Mouse (Mus musculus) CH12.LX (cell line): ENCODE data around the gene Tmem274. TPM values are rescaled to one million over a fixed set of nuclear protein-coding genes. Genes with fewer than 3 reads are reported as not detected.

Experiments
- DNase-seq: peaks from one replicate; pipeline ENCODE4 v3.0.0-alpha.2; 2013; ENCODE audit errors: extremely low read depth
- H3K27ac ChIP-seq: 2 replicates; pipeline ENCODE4 v1.5.1; 2012; ENCODE audit warnings: low read depth, mild to moderate bottlenecking, control low read depth, moderate library complexity; ENCODE audit not compliant: insufficient read depth
- H3K27me3 ChIP-seq: replicated peaks from 2 replicates; pipeline ENCODE3; 2012; ENCODE audit warnings: inconsistent platforms
- H3K36me3 ChIP-seq, 2 experiments: replicated peaks in 1 of 2; 2 replicates each; pipeline versions ENCODE3 to v1.6.1; 2012; ENCODE audit warnings: inconsistent platforms in 1 of 2, low read length in 1 of 2, mild to moderate bottlenecking in 1 of 2, mixed read lengths in 1 of 2, moderate library complexity in 1 of 2; ENCODE audit not compliant: control insufficient read depth in 1 of 2, insufficient read depth in 1 of 2
- H3K4me1 ChIP-seq, 2 experiments: 2 replicates each; pipeline ENCODE4 v1.6.1; 2012; ENCODE audit warnings: inconsistent platforms in 1 of 2, moderate library complexity in 1 of 2; ENCODE audit not compliant: insufficient read depth in 2 of 2, control insufficient read depth in 1 of 2
- H3K4me2 ChIP-seq: 2 replicates; pipeline ENCODE4 v1.6.1; 2012; ENCODE audit warnings: low read depth, mild to moderate bottlenecking, control low read depth; ENCODE audit not compliant: poor library complexity, insufficient read depth, severe bottlenecking
- H3K4me3 ChIP-seq, 3 experiments: fragments of 150-350 bp in 1 of 3; sonication (generic) in 1 of 3; replicated peaks in 1 of 3; 2 replicates each; pipeline versions ENCODE3 to v1.5.1; 2011 to 2012; ENCODE audit warnings: low read depth in 2 of 3, low read length in 2 of 3, mild to moderate bottlenecking in 2 of 3, moderate library complexity in 2 of 3, control low read depth in 1 of 3, improper control_type of control experiment in 1 of 3, inconsistent platforms in 1 of 3, mixed read lengths in 1 of 3; ENCODE audit not compliant: poor library complexity in 1 of 3
- H3K79me2 ChIP-seq: replicated peaks from 2 replicates; pipeline ENCODE4 v1.6.1; 2012; ENCODE audit warnings: mild to moderate bottlenecking, moderate library complexity; ENCODE audit not compliant: control insufficient read depth, poor library complexity, insufficient read depth, severe bottlenecking; ENCODE audit errors: extremely low read depth
- H3K9ac ChIP-seq: 2 replicates; pipeline ENCODE4 v1.6.1; 2012; ENCODE audit warnings: low read depth, mild to moderate bottlenecking, control low read depth, moderate library complexity; ENCODE audit not compliant: insufficient read depth
- H3K9me3 ChIP-seq: replicated peaks from 2 replicates; pipeline ENCODE3; 2012; ENCODE audit warnings: low read length, inconsistent platforms, mixed read lengths
- CTCF ChIP-seq, 2 experiments: IDR thresholded peaks in 1 of 2; conservative IDR thresholded peaks in 1 of 2; 2 replicates each; pipeline ENCODE4 v1.5.1; 2011 to 2012; ENCODE audit warnings: low read depth in 2 of 2, low read length in 2 of 2, improper control_type of control experiment in 1 of 2, inconsistent platforms in 1 of 2, mild to moderate bottlenecking in 1 of 2, moderate library complexity in 1 of 2
- E2F4 ChIP-seq: IDR thresholded peaks from 2 replicates; pipeline ENCODE4 v1.6.1; 2011; ENCODE audit warnings: low read depth, low read length, improper control_type of control experiment; ENCODE audit not compliant: insufficient replicate concordance
- ELF1 ChIP-seq: IDR thresholded peaks from 2 replicates; pipeline ENCODE4 v1.6.1; 2014; ENCODE audit warnings: low read depth, mild to moderate bottlenecking, inconsistent platforms, low read length, improper control_type of control experiment
- ETS1 ChIP-seq: conservative IDR thresholded peaks from 2 replicates; pipeline ENCODE4 v1.6.1; 2012; ENCODE audit warnings: low read depth, mild to moderate bottlenecking, inconsistent platforms, low read length, improper control_type of control experiment, moderate library complexity
- HCFC1 ChIP-seq: IDR thresholded peaks from 2 replicates; pipeline ENCODE4 v1.6.1; 2012; ENCODE audit warnings: low read depth, mild to moderate bottlenecking, inconsistent platforms, low read length, improper control_type of control experiment
- IRF4 ChIP-seq: IDR thresholded peaks from 2 replicates; pipeline ENCODE4 v1.6.1; 2014; ENCODE audit warnings: low read depth, mild to moderate bottlenecking, inconsistent platforms, low read length, improper control_type of control experiment
- JUN ChIP-seq: IDR thresholded peaks from 2 replicates; pipeline ENCODE4 v1.6.1; 2011; ENCODE audit warnings: low read depth, mild to moderate bottlenecking, low read length, improper control_type of control experiment, moderate library complexity; ENCODE audit not compliant: insufficient read depth
- JUND ChIP-seq: conservative IDR thresholded peaks from 2 replicates; pipeline ENCODE4 v1.6.1; 2011; ENCODE audit warnings: low read depth, low read length, improper control_type of control experiment
- MAFK ChIP-seq: IDR thresholded peaks from 2 replicates; pipeline ENCODE4 v1.6.1; 2011; ENCODE audit warnings: low read length, improper control_type of control experiment; ENCODE audit not compliant: insufficient replicate concordance
- MEF2A ChIP-seq: IDR thresholded peaks from 2 replicates; pipeline ENCODE4 v1.6.1; 2014; ENCODE audit warnings: low read depth, mild to moderate bottlenecking, inconsistent platforms, low read length, improper control_type of control experiment, borderline replicate concordance
- MXI1 ChIP-seq: IDR thresholded peaks from 2 replicates; pipeline ENCODE4 v1.6.1; 2011; ENCODE audit warnings: mild to moderate bottlenecking, low read depth, low read length, improper control_type of control experiment
- MYC ChIP-seq: IDR thresholded peaks from 2 replicates; pipeline ENCODE4 v1.6.1; 2011; ENCODE audit warnings: low read depth, mild to moderate bottlenecking, improper control_type of control experiment, low read length
- NRF1 ChIP-seq: IDR thresholded peaks from 2 replicates; pipeline ENCODE4 v1.6.1; 2014; ENCODE audit warnings: low read depth, mild to moderate bottlenecking, inconsistent platforms, low read length, improper control_type of control experiment, moderate library complexity
- POLR2AphosphoS2 ChIP-seq: IDR thresholded peaks from 2 replicates; pipeline ENCODE4 v1.6.1; 2011; ENCODE audit warnings: low read depth, low read length, improper control_type of control experiment
- SIN3A ChIP-seq: IDR thresholded peaks from 2 replicates; pipeline ENCODE4 v1.6.1; 2012; ENCODE audit warnings: low read length, improper control_type of control experiment, inconsistent platforms
- SMC3 ChIP-seq: IDR thresholded peaks from 2 replicates; pipeline ENCODE4 v1.6.1; 2011; ENCODE audit warnings: low read depth, low read length, improper control_type of control experiment
- TBP ChIP-seq: conservative IDR thresholded peaks from 2 replicates; pipeline ENCODE4 v1.6.1; 2011; ENCODE audit warnings: low read depth, low read length, improper control_type of control experiment
- USF1 ChIP-seq: IDR thresholded peaks from 2 replicates; pipeline ENCODE4 v1.6.1; 2014; ENCODE audit warnings: low read depth, mild to moderate bottlenecking, inconsistent platforms, low read length, improper control_type of control experiment
- USF2 ChIP-seq: conservative IDR thresholded peaks from 2 replicates; pipeline ENCODE4 v1.6.1; 2011; ENCODE audit warnings: low read depth, low read length, improper control_type of control experiment
- ZC3H11A ChIP-seq: IDR thresholded peaks from 2 replicates; pipeline ENCODE4 v1.6.1; 2012; ENCODE audit warnings: low read depth, mild to moderate bottlenecking, inconsistent platforms, low read length, improper control_type of control experiment
- ZKSCAN1 ChIP-seq: IDR thresholded peaks from 2 replicates; pipeline ENCODE4 v1.6.1; 2012; ENCODE audit warnings: low read depth, inconsistent platforms, low read length, improper control_type of control experiment, borderline replicate concordance
- ZNF384 ChIP-seq: IDR thresholded peaks from 2 replicates; pipeline ENCODE4 v1.6.1; 2012; ENCODE audit warnings: low read depth, low read length, improper control_type of control experiment, inconsistent platforms
- dilution Hi-C: fragments of 300-500 bp; cut with MboI; formaldehyde crosslinking; loops from 2 replicates; pipeline ENCODE4 v1.14.3; 2020; ENCODE audit warnings: low sequenced_read_pairs; ENCODE audit not compliant: extremely low pct_unique_long_range_greater_than_20kb, extremely low pct_ligation_motif_present
- in situ Hi-C: fragments of 300-500 bp; cut with MboI; formaldehyde crosslinking; loops from 3 replicates; pipeline ENCODE4 v1.14.3; 2019; ENCODE audit warnings: low sequenced_read_pairs, low pct_ligation_motif_present, low pct_unique_long_range_greater_than_20kb, mixed read lengths
- polyA plus RNA-seq: library from polyadenylated mRNA; unstranded; fragments of >175 nt; gene quantifications from 2 replicates; pipeline ENCODE4 v1.2.1, GENCODE M21; 2012; ENCODE audit warnings: low read depth; ENCODE audit not compliant: insufficient read length
- total RNA-seq, 2 experiments: library from RNA; depleted of rRNA; stranded (reverse); fragments of 300-350 nt in 1 of 2; fragments of >200 nt in 1 of 2; gene quantifications; 2 replicates each; pipeline ENCODE4 v1.2.3; 2012 to 2014

Gene Tmem274
- total and polyA plus RNA-seq, 3 experiments: not detected

- peaks cover 0 to 5% of the 10 kb centered on the region in 2 experiments; a peak in 3 of 4 replicates for H3K4me1 ChIP-seq
- H3K27me3 ChIP-seq: no peaks in the 10 kb centered on the region
- no peak overlapping the region for H3K27ac ChIP-seq
- H3K36me3 ChIP-seq: peaks cover 53 to 77% of the 10 kb centered on the region in 2 experiments
- H3K9me3 ChIP-seq: no peaks in the 10 kb centered on the region
- H3K79me2 ChIP-seq: no peaks in the 10 kb centered on the region
- H3K9ac ChIP-seq: no peak overlapping the region
- H3K4me2 ChIP-seq: no peak overlapping the region
- dilution Hi-C loops (no loop called here), in situ Hi-C loops (no loop called here)
- DNase-seq: no peak
- H3K4me3 ChIP-seq: no peak overlapping the region
- TF ChIP-seq MXI1 (no peak), USF1 (no peak), ZKSCAN1 (no peak), ZNF384 (no peak), HCFC1 (no peak), JUND (no peak), CTCF (conservative IDR thresholded peaks at IDR 0.05 in 1 of 2, IDR thresholded peaks at IDR 0.05 in 1 of 2; ENCODE audit: low read depth in 2 of 2, low read length in 2 of 2) (no peak), MYC (no peak), POLR2AphosphoS2 (no peak)
- TF ChIP-seq, all 38 proteins: peak for 0
Observed at GRCm38 (mm10) chr4:149499790-149500189, 22.6 kb downstream of the Tmem274 start.

- no peak for DNase-seq
Observed at GRCm38 (mm10) chr4:149504363-149504762, 27.2 kb downstream of the Tmem274 start.

More at GRCm38 (mm10) chr4:149504363-149504762, 27.2 kb downstream of the Tmem274 start:
- no peaks in the 10 kb centered on the region for H3K27me3 ChIP-seq
- H3K4me1 ChIP-seq: peaks cover 0 to 7% of the 10 kb centered on the region in 2 experiments; a peak in 3 of 4 replicates
- dilution Hi-C loops (no loop called here), in situ Hi-C loops (no loop called here)
- TF ChIP-seq ELF1 (no peak), CTCF (conservative IDR thresholded peaks at IDR 0.05 in 1 of 2, IDR thresholded peaks at IDR 0.05 in 1 of 2; ENCODE audit: low read depth in 2 of 2, low read length in 2 of 2) (no peak), USF2 (no peak), NRF1 (no peak), SMC3 (no peak), TBP (no peak), MXI1 (no peak), HCFC1 (no peak), ETS1 (no peak), USF1 (no peak), JUN (no peak), ZC3H11A (no peak), MEF2A (no peak), SIN3A (no peak), E2F4 (no peak), MAFK (no peak), IRF4 (no peak)
- no peak overlapping the region for H3K9ac ChIP-seq
- no peak overlapping the region for H3K4me2 ChIP-seq
- H3K4me3 ChIP-seq: no peak overlapping the region
- no peaks in the 10 kb centered on the region for H3K79me2 ChIP-seq
- H3K9me3 ChIP-seq: no peaks in the 10 kb centered on the region
- peaks cover 20 to 38% of the 10 kb centered on the region in 2 experiments for H3K36me3 ChIP-seq
- no peak overlapping the region for H3K27ac ChIP-seq
